Mouse (Mus musculus) ES-Bruce4 (cell line): ENCODE measurements around the gene Tcirg1. TPM values are rescaled to one million over a fixed set of nuclear protein-coding genes. Genes with fewer than 3 reads are reported as not detected.

Experiments used
- H3K27ac ChIP-seq: 2 replicates; pipeline ENCODE4 v1.5.1; 2012; ENCODE audit warnings: low read length, inconsistent platforms; ENCODE audit not compliant: insufficient read depth
- H3K27me3 ChIP-seq: 2 replicates; pipeline ENCODE4 v1.6.1; 2012; ENCODE audit warnings: mild to moderate bottlenecking, low read length, inconsistent platforms; ENCODE audit not compliant: control insufficient read depth, poor library complexity, insufficient read depth, severe bottlenecking
- H3K36me3 ChIP-seq: 2 replicates; pipeline ENCODE4 v1.6.1; 2012; ENCODE audit warnings: inconsistent platforms, mild to moderate bottlenecking, low read length, moderate library complexity; ENCODE audit not compliant: control insufficient read depth, poor library complexity, insufficient read depth, severe bottlenecking
- H3K4me1 ChIP-seq: one replicate; pipeline ENCODE4 v1.8.1; 2011; ENCODE audit warnings: low read length; ENCODE audit not compliant: control insufficient read depth, insufficient read depth
- H3K4me3 ChIP-seq: 2 replicates; pipeline ENCODE4 v1.5.1; 2011; ENCODE audit warnings: low read depth, mild to moderate bottlenecking, low read length
- H3K9ac ChIP-seq: 2 replicates; pipeline ENCODE4 v1.6.1; 2012; ENCODE audit warnings: low read depth, mild to moderate bottlenecking, inconsistent platforms; ENCODE audit not compliant: poor library complexity, severe bottlenecking
- H3K9me3 ChIP-seq: replicated peaks from 2 replicates; pipeline ENCODE4 v1.6.1; 2012; ENCODE audit warnings: mild to moderate bottlenecking, low read length, inconsistent platforms; ENCODE audit not compliant: control insufficient read depth, poor library complexity, insufficient read depth, severe bottlenecking
- CTCF ChIP-seq: IDR thresholded peaks from one replicate; pipeline ENCODE4 v1.8.1; 2011; ENCODE audit warnings: low read depth, low read length
- EP300 ChIP-seq: IDR thresholded peaks from 2 replicates; pipeline ENCODE4 v1.6.1; 2011; ENCODE audit warnings: low read depth, low read length; ENCODE audit not compliant: insufficient read depth
- POLR2A ChIP-seq: IDR thresholded peaks from one replicate; pipeline ENCODE4 v1.8.1; 2011; ENCODE audit warnings: low read length; ENCODE audit not compliant: insufficient read depth
- polyA plus RNA-seq: library from polyadenylated mRNA; stranded (reverse); fragments of >200 nt; gene quantifications from 2 replicates; pipeline ENCODE4 v1.2.4, GENCODE M21; 2011; ENCODE audit warnings: low read depth; ENCODE audit not compliant: missing spikeins, insufficient read depth, insufficient read length

The Tcirg1 gene
- 25.2 and 30.0 TPM in 2 replicates for polyA plus RNA-seq

- H3K9me3 ChIP-seq: no peaks in the 10 kb centered on the region
- peak within 1 kb of the TSS; percentile 56 for H3K4me3 ChIP-seq
- H3K4me1 ChIP-seq: peaks cover 5% of the 10 kb centered on the region
- no peak within 1 kb of the TSS for H3K27ac ChIP-seq
- H3K36me3 ChIP-seq: no peaks in the 10 kb centered on the region
- H3K27me3 ChIP-seq: no peaks in the 10 kb centered on the region
- TF ChIP-seq POLR2A: no peak
- no peak for TF ChIP-seq CTCF
- no peak for TF ChIP-seq EP300
- peak within 1 kb of the TSS; percentile 53 for H3K9ac ChIP-seq
Observed at GRCm38 (mm10) chr19:3906795-3907786, at the start of gene Tcirg1. Gene Tcirg1 (minus strand): TSS chr19:3907133.

DNA sequence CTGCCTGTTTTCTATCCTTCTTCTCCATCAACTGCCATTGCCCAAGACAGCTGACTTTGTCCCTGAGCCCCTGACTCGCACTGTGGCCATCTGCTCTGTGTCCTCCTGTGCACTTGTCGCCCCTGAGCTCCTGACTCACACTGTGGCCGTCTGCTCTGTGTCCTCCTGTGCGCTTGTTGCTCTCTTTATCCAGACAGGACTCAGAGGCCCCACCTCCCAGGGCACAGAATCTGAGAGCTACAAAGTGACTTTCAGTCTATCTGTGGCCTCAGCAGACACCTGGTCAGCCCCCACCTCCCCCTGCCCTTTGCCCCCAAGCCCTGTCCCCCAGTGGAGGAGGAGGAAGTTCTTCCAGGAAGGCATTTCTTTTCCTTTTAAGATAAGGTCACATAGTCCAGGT lies 48.9 kb upstream of the Tcirg1 start:
- TF ChIP-seq POLR2A: no peak
- TF ChIP-seq CTCF: no peak
- TF ChIP-seq EP300: no peak
- Histone ChIP-seq H3K4me3 (no peak overlapping the region), H3K27ac (no peak overlapping the region), H3K27me3 (no peaks in the 10 kb centered on the region), H3K9ac (no peak overlapping the region), H3K36me3 (no peaks in the 10 kb centered on the region), H3K9me3 (no peaks in the 10 kb centered on the region), H3K4me1 (no peaks in the 10 kb centered on the region)

DNA sequence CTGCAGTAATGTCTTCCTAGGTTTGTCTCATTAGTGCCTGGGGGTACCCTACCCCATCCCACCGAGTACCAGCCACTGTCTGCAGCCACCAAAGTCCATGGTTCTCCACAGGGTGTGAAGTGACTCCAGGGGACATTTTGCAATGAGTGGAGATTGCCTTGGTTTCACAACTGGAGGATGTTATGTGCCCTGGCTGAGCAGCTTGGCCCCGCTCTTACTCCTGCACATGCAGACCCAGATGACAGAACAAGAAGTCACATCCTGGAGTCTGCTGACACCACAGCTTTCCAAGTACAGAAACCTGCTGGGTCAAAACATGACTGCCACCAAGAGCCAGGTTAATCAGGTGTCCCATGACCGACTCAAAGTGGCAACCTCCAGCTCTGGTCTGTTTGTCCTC lies 48.1 kb upstream of the Tcirg1 start:
- no peak for TF ChIP-seq POLR2A
- no peak for TF ChIP-seq CTCF
- TF ChIP-seq EP300: no peak
- Histone ChIP-seq H3K27me3 (no peaks in the 10 kb centered on the region), H3K4me3 (no peak overlapping the region), H3K9me3 (no peaks in the 10 kb centered on the region), H3K9ac (no peak overlapping the region), H3K36me3 (no peaks in the 10 kb centered on the region), H3K27ac (no peak overlapping the region), H3K4me1 (no peaks in the 10 kb centered on the region)

- Histone ChIP-seq H3K9me3 (no peaks in the 10 kb centered on the region), H3K4me3 (no peak overlapping the region), H3K4me1 (no peaks in the 10 kb centered on the region), H3K36me3 (no peaks in the 10 kb centered on the region), H3K27me3 (no peaks in the 10 kb centered on the region), H3K27ac (no peak overlapping the region), H3K9ac (no peak overlapping the region)
- TF ChIP-seq POLR2A (no peak), EP300 (no peak), CTCF (no peak)
Observed at GRCm38 (mm10) chr19:3952099-3952498, 45.2 kb upstream of the Tcirg1 start.

DNA sequence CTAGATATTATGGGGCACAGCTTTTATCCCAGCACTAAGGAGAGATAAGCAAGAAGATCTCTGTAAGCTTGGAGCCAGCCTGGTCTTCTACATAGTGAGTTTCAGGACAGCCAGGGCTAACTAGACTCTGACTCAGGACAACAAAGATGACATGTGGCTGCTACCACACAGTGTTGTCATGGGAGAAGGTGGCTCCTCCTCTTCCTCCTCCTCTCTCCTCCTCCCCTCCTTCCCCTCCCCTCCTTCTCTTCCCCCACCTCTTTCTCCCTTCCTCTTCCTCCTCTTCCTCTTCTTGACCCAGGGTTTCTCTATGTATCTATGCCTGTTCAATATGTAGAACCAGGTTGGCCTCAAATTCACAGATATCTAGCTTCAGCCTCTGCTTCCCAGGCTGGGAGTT lies 44.5 kb upstream of the Tcirg1 start:
- Histone ChIP-seq H3K9me3 (no peaks in the 10 kb centered on the region), H3K27ac (no peak overlapping the region), H3K4me3 (no peak overlapping the region), H3K27me3 (no peaks in the 10 kb centered on the region), H3K36me3 (no peaks in the 10 kb centered on the region), H3K4me1 (no peaks in the 10 kb centered on the region), H3K9ac (no peak overlapping the region)
- TF ChIP-seq EP300 (no peak), POLR2A (no peak), CTCF (no peak)

DNA sequence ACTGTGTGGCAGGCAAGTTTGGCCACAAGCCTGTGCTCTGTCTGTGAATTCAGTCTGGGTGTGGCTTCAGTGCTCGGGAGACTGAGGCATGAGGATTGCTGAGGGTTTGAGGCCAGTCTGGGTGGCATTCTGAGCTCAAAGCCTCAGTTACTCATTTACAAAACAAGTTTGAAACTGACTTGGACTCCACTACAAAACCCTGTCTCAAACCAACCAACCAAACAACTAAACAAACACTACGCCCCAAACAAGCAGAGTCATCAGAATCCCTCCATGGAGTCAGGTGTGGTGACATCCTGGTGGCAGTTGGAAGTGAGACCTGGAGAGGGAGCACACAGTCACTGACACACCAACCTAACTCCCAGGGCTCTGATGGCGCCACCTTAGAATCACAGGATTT lies 43.4 kb upstream of the Tcirg1 start:
- Histone ChIP-seq H3K4me3 (no peak overlapping the region), H3K4me1 (peaks cover 2% of the 10 kb centered on the region), H3K27me3 (no peaks in the 10 kb centered on the region), H3K9ac (no peak overlapping the region), H3K27ac (no peak overlapping the region), H3K9me3 (no peaks in the 10 kb centered on the region), H3K36me3 (no peaks in the 10 kb centered on the region)
- TF ChIP-seq CTCF: no peak
- no peak for TF ChIP-seq EP300
